Mouse (Mus musculus) MN1 (cell line): ENCODE measurements around the gene Gm49711.
A peak's percentile ranks its signal among the peaks of the same experiment; 100 is the strongest.
"Not testable (repeated sequence)": the region's sequence is repeated elsewhere in the genome, so short reads cannot be mapped to it uniquely, and the experiment has no call there.

Experiments used
- DNase-seq: peaks from one replicate; pipeline ENCODE4 v3.0.0-alpha.2; 2016; ENCODE audit warnings: low spot score

Gm49711 gene

GRCm38 (mm10) chr16:92183477-92183876, 125.4 kb downstream of the Gm49711 start:
- peak; percentile 18 for DNase-seq

- DNase-seq: no peak
Measured at GRCm38 (mm10) chr16:92190603-92191002, 132.5 kb downstream of the Gm49711 start.

GRCm38 (mm10) chr16:92195094-92195493, 137.0 kb downstream of the Gm49711 start:
- DNase-seq: no peak

GRCm38 (mm10) chr16:92196741-92197331, 138.7 kb downstream of the Gm49711 start:
- peak; percentile 36 for DNase-seq

- peak; percentile 9 for DNase-seq
Measured at GRCm38 (mm10) chr16:92200615-92201014, 142.5 kb downstream of the Gm49711 start.

- peak; percentile 23 for DNase-seq
Measured at GRCm38 (mm10) chr16:92203599-92203998, 145.5 kb downstream of the Gm49711 start.

GRCm38 (mm10) chr16:92209291-92209781, 151.2 kb downstream of the Gm49711 start:
- DNase-seq: no peak

GRCm38 (mm10) chr16:92210316-92210715, 152.2 kb downstream of the Gm49711 start:
- DNase-seq: not testable (repeated sequence)

- DNase-seq: not testable (repeated sequence)
Measured at GRCm38 (mm10) chr16:92213911-92214310, 155.8 kb downstream of the Gm49711 start.

GRCm38 (mm10) chr16:92215599-92216390, 157.7 kb downstream of the Gm49711 start:
- no peak for DNase-seq

- no peak for DNase-seq
Measured at GRCm38 (mm10) chr16:92220754-92221153, 162.6 kb downstream of the Gm49711 start.

- no peak for DNase-seq
Measured at GRCm38 (mm10) chr16:92228332-92228919, 170.3 kb downstream of the Gm49711 start.

GRCm38 (mm10) chr16:92230476-92230931, 172.4 kb downstream of the Gm49711 start:
- DNase-seq: peak; percentile 34

- DNase-seq: peak; percentile 23
Measured at GRCm38 (mm10) chr16:92234530-92234929, 176.4 kb downstream of the Gm49711 start.

GRCm38 (mm10) chr16:92235222-92235621, 177.1 kb downstream of the Gm49711 start:
- no peak for DNase-seq
